Mouse (Mus musculus) thymus, postnatal 0 days (tissue): ENCODE data around the gene Trim28. TPM values are rescaled to one million over a fixed set of nuclear protein-coding genes. Genes with fewer than 3 reads are reported as not detected.
A peak's percentile ranks its signal among the peaks of the same experiment; 100 is the strongest.

ENCODE experiments used
- DNase-seq: peaks from one replicate; pipeline ENCODE4 v3.0.0-alpha.2; 2015; ENCODE audit warnings: low spot score
- polyA plus RNA-seq: library from polyadenylated mRNA; unstranded; fragments of >200 nt; fragmentation: Nextera tagmentation; extraction: Ambion mirVana; gene quantifications from 2 replicates; pipeline ENCODE4 v1.2.1, GENCODE M21; 2015

The Trim28 gene
- polyA plus RNA-seq, 1 experiment from 2014 or later = 274 TPM

DNA sequence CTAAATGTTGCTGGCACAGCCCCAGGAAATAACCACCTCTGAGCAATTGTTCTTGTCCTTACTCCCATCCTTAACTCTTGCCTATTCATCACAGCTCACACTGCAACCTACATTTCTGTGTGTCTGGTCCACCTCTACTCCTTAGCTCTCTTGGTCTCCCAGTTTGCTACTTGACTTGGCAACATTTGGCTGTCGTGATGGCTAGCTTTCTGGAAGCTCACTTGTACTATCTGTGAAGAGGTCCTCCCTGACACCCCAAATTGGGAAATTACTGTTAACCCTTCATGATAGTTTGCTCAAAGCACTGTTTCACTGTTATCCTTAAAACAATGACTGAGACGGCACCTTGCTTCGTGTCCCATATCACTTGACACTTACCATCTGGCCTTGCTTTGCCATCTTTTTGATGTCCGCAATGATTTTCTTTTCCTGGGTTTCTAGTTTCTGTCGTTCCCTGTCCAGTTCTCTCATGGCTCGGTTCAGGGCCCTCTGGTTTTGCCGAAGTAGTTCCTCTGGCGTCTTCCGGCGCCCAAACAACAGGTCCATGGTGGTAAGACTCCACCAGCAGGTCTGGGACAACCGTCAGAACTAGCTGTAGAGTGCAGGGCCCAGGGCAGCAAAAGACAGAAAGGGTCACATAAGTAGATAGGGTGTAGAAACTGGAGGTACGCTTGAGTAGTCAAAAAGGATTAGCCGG is 34.7 kb downstream of the Trim28 start:
- no peak for DNase-seq

DNA sequence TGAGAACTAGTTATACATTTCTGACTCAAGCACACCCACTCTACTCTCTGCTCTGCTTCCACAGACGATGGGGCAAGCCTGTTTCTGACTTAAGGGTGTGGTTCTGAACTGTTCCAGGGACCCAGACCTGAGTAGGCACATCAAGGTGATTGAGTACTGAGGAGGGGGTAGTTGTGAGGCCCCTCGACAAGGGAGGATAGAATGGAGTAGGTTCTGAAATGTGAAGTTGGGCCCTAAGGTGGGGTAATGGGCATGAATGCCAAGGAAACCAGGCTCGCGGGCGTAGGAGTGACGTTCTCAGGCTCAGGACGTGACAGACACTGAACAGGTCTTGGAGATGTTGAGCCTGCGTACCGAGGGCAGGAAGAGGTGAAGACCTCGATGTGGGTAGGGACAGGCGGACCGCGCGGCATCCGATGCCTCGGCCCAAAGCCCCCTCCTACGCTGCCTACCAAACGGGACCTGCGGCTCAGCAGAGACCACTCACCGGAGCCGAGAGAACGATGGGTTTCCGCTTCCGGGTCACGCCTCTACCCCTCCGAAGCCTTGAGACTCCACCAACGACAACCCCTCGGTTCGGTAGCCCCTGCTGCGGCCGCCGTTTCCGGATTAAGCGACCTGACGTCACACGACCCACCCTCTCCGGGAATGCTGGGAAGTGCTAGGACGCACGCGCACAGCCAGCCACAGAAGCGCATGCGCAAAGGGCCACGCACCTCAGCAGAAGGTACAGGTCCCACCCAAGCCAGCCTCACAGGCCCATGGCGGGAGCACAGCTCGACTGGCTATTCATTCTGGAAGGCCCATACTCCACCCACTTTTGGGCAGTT is 35.4 kb downstream of the Trim28 start, which contains the start of gene Chmp2a:
Gene Chmp2a (minus strand): TSS at position 660 of the 830 bp plus-strand sequence.
- peak; percentile 98 for DNase-seq

DNA sequence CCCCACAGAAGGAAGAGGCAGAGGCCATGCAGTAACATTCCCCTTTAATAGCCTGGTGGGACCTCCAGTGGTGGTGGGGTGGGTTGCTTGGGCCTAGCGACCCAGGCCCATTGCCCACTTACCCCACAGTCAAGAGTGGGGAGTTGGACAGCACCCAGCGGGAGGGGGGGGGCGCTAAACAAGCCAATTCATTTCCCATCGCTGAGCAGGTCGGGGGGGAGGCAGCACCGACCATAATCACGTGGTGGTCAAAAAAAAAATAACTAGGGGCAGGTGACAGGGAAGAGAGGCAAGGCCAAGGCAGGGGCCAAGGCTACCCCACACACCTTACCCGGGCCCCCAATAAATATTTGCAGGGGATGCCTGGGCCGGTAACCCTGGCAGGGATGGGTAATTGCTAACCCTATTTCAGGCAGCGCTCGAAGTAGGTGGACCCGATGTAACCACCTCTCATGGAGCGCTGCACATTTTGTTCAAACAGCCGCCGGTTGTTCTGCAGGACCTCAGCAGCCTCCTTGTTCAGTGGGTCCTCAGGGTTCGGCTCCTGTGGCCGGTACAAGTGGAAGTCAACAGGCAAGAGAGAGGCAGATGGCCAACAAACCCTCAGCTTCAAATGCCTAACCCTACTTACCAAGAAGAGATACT is 36.4 kb downstream of the Trim28 start:
- no peak for DNase-seq

DNA sequence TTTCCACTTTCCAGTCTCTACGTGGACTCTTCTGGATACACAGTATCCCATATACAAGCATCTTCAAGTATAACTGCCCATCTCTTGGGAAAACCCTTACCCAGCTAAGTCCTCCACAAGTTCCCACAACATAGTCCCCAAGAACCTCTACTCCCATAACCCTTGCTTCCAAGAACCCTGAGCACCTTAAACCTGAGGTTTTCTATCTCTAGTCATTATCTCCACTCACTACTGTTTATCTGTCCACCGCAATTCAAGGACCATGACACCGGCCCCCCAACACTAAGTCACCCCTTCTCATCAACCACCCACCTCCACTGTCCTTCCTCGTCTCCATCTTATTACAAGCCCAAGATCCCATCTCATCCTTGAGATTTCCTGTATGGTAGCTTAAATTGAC is 37.9 kb downstream of the Trim28 start:
- DNase-seq = no peak

DNA sequence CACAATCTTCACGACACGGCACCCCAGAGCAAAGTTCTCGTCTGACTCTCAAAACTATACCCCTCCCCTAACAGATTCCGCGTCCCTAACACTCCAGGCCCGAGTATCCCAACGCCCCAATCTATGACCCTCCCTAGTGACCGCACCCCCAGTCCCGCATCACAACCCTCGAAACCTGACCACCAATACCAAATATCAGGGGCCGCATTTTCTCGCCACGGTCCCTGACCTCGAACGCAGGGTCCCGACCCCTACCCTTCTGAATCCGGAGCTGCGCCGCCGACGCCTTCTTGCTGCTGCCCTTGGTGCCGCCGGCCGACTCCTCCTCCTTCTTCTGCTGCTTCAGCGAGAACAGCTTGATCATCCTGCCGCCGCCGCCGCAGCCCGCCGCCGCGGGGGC is 38.5 kb downstream of the Trim28 start:
- DNase-seq = no peak

DNA sequence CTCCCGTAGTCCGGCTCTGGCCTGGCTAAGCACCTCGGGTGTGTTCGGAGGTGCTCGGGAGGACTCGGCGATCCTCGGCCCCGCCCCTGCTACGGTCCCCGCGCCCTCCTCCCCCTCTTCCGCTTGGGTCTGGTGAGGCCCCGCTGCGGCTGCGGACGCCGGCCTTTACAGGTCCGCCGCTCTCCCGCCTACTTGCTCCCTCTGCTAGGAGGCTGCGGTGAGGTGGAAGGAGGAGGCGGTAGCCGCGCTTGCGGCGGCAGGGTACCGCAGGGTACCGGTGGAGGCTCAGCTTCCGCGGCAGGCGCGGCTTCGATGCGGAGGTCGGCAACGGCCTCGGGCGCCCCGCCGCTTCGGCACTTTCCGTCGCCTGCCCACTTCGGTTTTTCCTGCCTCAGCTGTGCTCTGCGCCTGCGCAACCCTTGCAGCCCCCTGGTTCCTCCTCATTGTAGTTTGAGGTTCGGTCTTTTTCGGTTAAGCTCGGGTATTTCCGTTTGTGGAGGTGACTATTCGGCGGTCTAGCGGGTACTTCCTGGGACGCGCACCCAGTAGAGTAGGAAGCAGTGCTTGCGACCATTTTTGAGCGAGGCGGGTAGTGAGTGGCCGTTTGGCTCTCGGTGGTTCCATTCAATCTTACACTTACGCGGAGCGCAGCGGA is 39.1 kb downstream of the Trim28 start, which contains the start of gene Ube2m:
Gene Ube2m (minus strand): TSS at position 375 of the 655 bp plus-strand sequence.
- DNase-seq = peak; percentile 100

DNA sequence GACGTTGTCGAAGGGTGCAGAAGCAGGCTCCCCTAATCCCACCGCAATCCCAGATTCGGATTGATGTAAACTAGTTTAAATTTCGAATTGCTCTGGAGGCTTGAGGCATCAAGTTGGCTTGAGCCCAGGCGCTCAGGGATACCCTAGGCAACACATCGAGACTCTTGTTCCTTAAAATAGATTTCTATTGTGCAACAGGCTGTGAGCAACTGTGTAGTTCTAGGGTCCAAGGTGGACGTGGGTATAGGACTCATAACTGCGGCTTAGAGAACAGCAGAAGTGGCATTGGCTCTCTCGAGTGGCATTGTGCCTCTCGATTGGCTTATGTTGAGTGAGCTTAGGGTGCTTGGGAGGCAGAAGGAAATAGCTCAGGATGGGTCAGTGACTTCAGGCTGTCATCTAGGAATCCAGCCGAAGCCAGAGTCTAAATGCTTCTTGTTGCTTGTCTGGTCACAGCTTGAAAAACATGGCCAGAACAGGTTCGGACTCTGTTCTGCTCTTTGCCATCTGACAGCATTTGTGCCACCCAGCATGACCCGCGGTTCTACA is 39.8 kb downstream of the Trim28 start:
- DNase-seq = no peak

DNA sequence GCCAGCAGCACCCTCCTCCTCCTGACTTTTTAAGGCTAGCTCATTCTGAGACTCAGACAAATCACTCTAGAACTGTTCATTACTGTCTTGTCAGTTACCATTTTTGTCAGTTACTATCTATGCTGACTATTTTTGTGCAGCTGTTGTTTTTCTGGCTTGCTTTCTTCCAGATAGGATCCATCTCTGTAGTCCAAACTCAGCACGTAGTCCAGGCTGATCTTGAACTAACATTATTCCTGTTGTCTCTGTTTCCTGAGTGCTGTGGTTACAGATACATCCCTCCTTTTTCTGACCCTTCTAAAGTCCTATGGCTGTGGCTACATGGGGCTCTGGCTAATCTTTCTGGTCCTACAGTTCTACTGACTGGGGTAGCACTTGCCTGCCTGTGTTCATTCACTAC is 40.3 kb downstream of the Trim28 start:
- DNase-seq = no peak

DNA sequence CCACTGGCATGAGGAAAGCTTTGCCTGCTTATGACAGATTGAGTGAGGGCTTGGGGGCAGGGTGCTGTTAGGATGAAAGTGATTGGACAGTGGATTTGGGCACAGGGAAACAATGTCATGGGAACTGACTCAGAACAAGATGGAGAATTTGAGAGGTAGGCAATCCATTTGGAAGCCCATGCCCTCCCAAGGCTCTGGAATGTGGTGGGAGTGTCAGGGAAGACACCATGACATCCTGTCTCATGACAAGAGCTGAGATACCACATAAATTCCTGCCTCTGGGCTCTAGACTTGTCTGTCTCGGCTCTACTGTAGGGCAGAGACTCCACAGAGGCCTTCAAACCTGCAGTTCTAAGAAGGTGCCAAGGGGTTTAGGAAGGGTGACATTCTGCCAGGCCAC is 42.3 kb downstream of the Trim28 start:
- no peak for DNase-seq

DNA sequence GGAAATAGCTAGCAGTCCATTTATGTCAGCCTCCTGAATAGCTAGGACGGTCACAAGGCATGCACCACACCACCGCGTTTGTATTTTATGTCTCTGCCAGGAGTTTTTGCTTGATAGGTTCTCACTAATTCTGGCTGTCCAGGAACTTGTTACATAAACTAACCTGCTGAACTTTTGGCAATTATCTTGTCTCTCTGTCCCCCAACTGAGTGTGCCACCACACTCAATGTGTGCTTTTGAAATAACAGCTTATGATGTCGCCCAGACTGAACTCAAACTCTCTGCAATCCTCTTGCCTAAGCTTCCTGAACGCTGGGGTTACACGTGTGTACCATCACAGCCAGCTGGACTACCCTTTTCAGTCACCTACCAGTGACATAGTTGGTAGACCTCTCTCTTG is 43.6 kb downstream of the Trim28 start:
- DNase-seq = no peak

DNA sequence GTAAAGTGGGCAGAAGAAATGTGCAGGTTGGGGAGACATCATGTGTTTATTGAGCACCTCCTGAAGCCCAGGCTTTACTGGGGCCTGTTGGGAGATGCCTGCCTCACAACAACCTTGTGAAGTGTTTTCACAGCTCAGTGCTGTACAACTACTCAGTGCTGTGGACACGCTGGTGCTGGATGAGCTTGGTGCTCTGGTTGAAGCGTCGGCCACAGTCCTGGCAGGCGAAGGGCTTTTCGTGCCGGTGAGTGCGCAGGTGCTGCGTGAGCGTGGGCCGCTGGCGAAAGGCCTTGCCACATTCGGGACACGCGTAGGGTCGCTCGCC is 44.2 kb downstream of the Trim28 start:
- DNase-seq = no peak

DNA sequence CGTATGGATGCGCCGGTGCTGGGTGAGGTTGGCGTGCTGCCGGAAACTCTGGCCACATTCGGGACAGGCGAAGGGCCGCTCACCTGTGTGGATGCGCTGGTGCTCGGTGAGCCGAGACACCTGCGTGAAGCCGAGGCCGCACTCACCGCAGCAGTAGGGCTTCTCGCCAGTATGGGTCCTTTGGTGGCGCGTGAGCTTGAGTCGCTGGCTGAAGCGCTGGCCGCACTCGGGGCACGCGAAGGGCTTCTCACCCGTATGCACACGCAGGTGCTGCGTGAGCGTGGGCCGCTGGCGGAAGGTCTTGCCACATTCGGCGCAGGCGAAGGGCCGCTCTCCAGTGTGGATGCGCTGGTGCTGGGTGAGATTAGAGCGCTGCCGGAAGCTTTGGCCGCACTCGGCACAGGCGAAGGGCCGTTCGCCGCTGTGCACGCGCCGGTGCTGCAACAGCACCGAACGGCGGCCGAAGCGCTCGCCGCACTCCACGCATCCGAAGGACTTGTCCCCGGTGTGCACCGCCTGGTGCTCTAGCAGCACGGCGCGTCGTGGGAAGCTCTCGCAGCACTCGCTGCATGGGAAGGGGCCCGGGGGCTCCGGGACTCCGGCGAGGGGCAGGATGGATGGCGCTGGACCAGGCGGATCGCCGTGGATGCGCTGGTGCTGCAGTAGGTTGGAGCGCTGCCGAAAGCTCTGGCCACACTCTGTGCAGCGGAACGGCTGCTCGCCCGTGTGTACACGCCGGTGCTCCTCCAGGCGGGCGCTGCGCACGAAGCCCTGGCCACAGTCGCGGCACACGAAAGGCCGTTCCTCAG is 44.7 kb downstream of the Trim28 start:
- peak; percentile 4 for DNase-seq

DNA sequence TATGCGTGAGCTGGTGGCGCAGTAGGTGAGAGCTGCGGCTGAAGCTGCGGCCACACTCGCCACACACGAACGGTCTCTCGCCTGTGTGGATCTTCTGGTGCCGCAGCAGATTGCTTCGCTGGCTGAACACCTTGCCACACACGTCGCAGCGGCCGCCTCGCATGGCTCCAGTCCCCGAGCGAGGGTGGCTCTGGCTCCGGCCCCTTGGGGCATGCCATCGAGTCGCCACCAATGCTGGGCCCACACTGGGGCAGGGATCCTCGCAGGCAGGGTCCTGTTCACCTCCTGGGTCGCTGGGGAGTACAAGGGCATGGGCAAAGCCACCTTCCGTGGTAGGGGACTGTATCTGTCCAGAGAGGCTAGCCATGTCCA is 45.3 kb downstream of the Trim28 start:
- no peak for DNase-seq

DNA sequence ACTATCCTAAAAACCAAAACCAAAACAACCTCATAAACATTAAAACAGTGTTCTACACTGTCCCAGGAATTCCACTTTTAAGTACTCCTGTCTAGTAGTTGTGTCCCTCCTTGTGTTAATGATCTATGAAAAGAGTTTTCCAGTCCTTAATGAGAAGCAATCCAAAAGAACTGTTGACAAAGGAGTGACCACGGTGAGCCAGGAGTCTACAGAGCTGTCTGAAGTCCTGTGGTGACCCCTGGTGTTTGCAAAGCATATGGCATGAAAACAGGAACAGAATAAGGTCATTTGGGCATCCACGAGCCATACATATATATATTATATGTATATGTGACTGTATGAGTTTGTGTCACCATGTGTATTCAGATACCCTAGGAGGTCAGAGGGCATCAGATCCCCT is 47.2 kb downstream of the Trim28 start:
- peak; percentile 70 for DNase-seq

DNA sequence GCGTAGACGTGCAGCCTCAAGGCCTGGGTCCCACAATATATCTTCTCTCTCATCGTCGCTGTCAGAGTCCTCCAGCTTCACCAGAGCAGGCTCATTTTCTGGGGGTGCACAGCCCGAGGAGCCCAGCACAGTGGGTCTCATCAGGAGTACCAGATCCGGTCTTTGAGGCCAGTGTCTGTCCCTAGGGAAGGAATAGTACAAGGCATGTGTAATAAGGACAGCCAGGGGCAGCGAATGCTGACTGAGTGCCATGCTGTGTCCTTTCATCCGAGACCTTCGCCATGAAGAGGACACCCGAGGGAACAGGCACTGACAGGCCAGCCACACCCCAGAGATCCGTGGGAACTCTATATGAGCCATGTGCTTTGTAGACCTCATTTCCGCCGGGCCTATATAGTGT is 54.1 kb downstream of the Trim28 start:
- no peak for DNase-seq

DNA sequence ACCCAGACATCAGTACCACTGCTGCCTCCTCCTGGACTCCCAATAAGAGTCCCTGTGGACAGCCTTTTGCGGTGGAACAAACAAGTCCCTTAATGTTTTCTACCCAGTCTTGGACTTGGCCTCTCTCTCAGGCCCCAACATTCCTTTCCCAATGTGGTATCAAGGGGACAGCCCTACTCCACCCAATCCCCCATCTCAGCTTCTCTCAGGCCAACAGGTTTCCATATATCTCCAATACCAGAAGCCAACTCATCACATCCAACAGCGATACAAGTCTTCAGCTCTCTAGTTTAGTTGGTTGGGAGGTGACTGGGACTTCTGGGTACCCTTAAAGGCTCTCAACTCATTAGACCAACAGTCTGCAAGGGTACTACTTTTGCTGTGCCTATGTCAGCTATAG is 54.6 kb downstream of the Trim28 start:
- DNase-seq = no peak

DNA sequence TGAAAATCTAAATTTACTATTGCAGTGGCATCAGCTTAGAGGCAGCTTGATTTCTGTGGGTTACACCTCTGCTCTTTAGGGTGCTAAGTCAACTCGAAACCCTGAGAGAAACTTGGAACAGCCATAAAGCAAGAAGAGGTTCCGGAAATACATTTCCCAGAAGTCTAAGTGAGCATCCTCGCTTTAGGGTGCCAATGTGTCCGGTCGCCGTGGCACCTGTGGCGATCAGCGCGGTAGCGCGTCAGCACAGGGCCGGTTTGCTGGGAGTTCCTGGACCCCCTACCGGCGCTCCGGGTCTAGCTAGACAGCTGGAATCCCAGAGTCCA is 55.0 kb downstream of the Trim28 start:
- no peak for DNase-seq

DNA sequence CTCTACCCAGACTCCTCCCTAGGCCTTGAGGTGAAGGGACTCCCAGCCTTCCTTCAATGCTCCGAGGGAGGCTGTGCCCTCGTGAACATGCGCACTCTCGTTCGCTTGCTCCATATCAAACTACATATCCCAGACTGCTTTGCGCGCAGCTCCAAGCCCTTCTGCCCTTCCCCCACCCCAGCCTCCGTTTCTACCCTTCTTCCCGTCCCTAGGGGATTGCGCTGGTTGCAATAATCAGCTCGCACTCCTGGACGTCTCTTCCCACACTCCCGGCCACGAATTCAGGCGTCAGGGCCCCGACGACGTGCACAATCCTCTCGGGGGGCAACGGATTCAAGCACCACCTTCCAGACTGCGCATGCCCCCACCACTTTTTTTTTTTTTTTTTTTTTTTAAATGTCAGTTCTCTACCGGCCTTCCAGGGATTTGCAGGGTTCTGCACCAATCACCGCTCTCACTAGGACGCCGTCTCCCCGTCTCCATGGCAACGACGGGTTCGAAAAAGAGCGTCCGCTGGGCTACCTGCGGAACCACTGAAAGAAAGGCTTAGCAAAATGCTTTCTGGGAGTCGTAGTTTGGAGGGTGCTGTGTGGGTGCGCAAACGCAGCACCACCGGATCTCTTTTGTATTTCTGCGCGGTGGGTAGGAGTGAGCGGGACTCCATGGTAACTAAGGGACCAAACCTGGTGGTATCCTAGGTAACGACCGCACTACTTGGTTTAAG is 55.5 kb downstream of the Trim28 start, which contains the start of gene Mzf1:
Gene Mzf1 (minus strand): TSS at position 478 of the 724 bp plus-strand sequence.
- peak; percentile 99 for DNase-seq

DNA sequence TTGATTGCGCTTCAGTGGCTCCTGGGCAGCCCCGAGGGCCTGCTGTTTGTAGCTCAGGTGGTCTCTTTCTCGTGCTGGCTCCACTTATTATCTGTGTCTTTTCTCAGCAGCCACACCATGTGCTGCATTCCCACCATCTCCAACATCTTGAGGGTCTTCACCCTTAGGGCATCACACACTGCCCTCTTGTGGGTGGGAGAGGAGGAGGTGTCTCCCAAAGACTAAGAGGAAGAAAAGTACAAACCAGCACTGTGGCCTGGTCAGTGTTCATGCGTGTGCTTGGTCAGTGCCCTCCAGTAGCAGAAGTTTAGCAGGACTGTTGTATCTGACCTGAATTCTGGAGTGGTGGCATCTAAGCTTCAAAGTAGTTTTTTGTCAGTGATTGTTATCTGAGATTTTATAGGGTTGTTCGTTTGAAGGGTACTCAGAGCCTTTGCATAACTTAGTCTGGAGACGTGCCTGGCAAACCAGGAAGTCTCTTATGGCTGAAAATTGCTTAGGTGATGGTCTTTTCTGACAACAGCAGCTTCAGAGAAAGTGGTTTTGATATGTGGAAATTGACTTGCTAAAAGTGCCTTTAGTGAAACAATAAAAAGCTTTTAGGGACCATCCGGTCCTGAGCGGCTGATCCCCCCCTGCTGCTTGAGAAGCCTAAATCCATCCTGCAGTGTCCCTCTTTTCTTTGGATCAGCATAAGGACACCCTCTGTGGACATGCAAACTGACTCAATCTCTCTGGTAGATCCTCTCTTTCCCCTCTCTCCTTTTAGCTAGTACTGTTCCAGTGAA is 58.2 kb downstream of the Trim28 start:
- DNase-seq = no peak
